Mouse (Mus musculus): ENCODE results near the gene Apoc3.
A peak's percentile ranks its signal among the peaks of the same experiment; 100 is the strongest.

Gene Apoc3

GRCm38 (mm10) chr9:46229573-46230449, 5.6 kb downstream of the Apoc3 start:
- peak; percentile 92 for DNase-seq

GRCm38 (mm10) chr9:46228491-46228890, 6.9 kb downstream of the Apoc3 start, which contains the start of gene Apoa1:
Apoa1 (plus strand) TSS chr9:46228580.
- no peak for DNase-seq

GRCm38 (mm10) chr9:46227064-46227614, 8.3 kb downstream of the Apoc3 start:
- no peak for DNase-seq

- DNase-seq = no peak
Observed at GRCm38 (mm10) chr9:46224945-46225660, 10.3 kb downstream of the Apoc3 start.

- DNase-seq = no peak
Observed at GRCm38 (mm10) chr9:46224101-46224500, 11.3 kb downstream of the Apoc3 start.

- no peak for DNase-seq
Observed at GRCm38 (mm10) chr9:46223090-46223489, 12.3 kb downstream of the Apoc3 start.

GRCm38 (mm10) chr9:46218176-46218575, 17.3 kb downstream of the Apoc3 start:
- DNase-seq = no peak

- DNase-seq = no peak
Observed at GRCm38 (mm10) chr9:46216744-46217470, 18.5 kb downstream of the Apoc3 start.

GRCm38 (mm10) chr9:46215338-46216322, 19.8 kb downstream of the Apoc3 start:
- DNase-seq = peak; percentile 39

GRCm38 (mm10) chr9:46214946-46215337, 20.5 kb downstream of the Apoc3 start:
- DNase-seq = no peak

GRCm38 (mm10) chr9:46214276-46214675, 21.2 kb downstream of the Apoc3 start:
- no peak for DNase-seq

- DNase-seq = no peak
Observed at GRCm38 (mm10) chr9:46210473-46210872, 25.0 kb downstream of the Apoc3 start.

- DNase-seq = peak; percentile 48
Observed at GRCm38 (mm10) chr9:46208401-46208974, 26.9 kb downstream of the Apoc3 start.

- DNase-seq = no peak
Observed at GRCm38 (mm10) chr9:46207501-46207869, 28.0 kb downstream of the Apoc3 start.

GRCm38 (mm10) chr9:46206834-46207500, 28.5 kb downstream of the Apoc3 start:
- DNase-seq = no peak

GRCm38 (mm10) chr9:46199609-46200008, 35.8 kb downstream of the Apoc3 start:
- DNase-seq = no peak

GRCm38 (mm10) chr9:46198936-46199335, 36.5 kb downstream of the Apoc3 start:
- no peak for DNase-seq

- no peak for DNase-seq
Observed at GRCm38 (mm10) chr9:46198461-46198860, 37.0 kb downstream of the Apoc3 start.

- no peak for DNase-seq
Observed at GRCm38 (mm10) chr9:46196699-46197169, 38.7 kb downstream of the Apoc3 start.

GRCm38 (mm10) chr9:46194809-46195208, 40.6 kb downstream of the Apoc3 start:
- DNase-seq = no peak

GRCm38 (mm10) chr9:46192642-46193041, 42.8 kb downstream of the Apoc3 start:
- no peak for DNase-seq
